Mouse (Mus musculus) kidney, postnatal 14 days (tissue): ENCODE measurements around the gene Atp10b.
"Not testable (repeated sequence)": the region's sequence is repeated elsewhere in the genome, so short reads cannot be mapped to it uniquely, and the experiment has no call there.

Experiments used
- DNase-seq: peaks from one replicate; pipeline ENCODE4 v3.0.0; 2022; ENCODE audit warnings: mixed read lengths

Atp10b gene

DNA sequence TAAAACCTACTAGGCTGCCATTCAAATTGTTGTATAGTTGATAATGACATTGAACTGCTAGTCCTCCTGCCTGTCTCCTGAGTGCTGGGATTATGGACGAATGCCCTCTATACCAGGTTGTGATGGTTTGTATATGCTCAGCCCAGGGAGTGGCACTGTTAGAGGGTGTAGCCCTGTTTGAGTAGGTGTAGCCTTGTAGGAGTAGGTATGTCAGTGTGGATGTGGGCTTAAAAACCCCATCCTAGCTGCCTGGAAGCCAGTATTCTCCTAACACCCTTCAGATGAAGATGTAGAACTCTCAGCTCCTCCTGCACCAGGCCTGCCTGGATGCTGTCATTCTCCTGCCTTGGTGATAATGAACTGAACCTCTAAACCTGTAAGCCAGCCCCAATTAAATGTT is at the start of gene Atp10b:
TSS of gene Atp10b (plus strand) at position 301 of the 400 bp plus-strand sequence.
- no peak for DNase-seq

DNA sequence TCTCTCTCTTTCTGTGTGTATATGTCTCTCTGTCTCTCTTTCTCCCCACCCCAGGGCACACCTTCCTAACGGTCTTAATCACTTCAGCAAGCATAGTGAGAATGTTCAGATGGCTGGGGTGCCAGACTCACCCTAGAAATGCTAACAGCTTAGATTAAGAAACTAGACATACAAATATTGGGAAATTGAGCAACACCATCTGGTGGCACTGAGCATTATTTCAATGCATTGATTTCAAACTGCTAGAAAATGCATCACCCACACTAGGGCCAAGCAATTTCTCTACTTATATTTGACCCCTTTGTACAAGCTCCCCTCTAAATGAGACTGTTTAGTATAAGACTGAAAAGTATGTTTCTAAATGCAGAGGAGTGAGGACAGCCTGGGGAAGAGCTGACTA is 48.3 kb upstream of the Atp10b start:
- no peak for DNase-seq

DNA sequence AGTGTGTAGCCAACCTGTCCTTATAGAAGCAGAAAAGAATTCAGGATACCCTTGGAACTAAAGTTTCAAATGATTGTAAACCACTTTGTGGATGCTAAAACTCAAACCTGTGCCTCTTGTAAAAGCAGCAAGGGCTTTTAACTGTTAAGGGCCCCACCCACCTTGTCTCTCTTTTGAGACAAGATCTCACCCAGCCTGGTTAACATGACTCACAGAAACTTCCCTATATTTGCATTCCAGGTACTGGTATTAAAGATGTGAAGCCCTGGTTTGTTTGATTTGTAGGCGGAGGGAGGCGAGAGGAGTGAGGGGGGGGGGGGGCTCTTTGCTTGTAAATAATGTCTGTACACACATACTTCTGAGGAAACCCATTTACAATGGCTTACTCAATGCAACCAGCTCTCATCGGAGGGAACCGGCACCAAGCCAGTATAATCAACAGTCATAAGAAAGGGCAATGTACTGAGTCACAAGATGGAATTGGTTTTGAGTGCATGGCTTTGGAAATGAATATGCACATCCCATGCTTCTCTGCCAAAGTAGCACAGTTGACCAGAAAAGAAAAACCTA is 23.7 kb upstream of the Atp10b start:
- DNase-seq, result no peak

DNA sequence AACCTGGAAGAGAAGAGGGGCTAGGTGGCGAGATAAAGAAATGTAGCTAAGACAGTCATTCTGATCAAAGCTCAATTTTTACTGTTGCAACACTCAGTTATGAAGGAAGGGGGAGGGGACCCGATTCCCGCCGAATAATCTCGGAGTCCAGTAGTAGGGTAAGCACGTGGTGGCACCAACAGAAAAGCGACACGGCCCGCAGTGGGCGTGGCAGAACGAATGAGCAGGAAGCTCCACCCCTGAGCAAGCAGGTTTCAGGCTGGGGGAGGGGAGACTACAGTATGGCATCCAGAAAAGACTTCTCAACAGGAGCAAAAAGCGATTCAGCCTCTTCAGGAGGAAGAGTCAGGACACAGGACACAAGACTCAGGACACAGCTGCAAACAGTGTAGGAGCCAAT is 23.1 kb upstream of the Atp10b start:
- DNase-seq, result not testable (repeated sequence)

DNA sequence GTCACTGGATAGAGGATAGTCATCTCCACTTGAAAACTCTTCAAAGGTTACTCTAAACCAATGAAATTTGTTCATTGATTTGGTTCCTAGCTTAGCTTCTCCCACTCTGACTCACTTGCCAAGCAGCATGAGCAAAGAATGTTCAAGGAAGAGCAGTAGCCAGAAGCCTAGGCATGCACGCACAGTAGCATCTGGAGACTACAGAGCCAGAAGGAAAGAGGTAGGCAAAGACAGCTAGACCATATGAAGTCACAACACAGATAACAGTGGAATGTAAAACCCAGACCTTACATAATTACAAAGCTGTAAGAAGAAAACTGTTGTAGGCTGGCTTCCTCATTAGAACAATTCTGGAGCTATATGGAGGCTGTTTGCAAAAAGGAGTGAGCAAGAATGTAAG is 8.4 kb upstream of the Atp10b start:
- DNase-seq, result no peak

DNA sequence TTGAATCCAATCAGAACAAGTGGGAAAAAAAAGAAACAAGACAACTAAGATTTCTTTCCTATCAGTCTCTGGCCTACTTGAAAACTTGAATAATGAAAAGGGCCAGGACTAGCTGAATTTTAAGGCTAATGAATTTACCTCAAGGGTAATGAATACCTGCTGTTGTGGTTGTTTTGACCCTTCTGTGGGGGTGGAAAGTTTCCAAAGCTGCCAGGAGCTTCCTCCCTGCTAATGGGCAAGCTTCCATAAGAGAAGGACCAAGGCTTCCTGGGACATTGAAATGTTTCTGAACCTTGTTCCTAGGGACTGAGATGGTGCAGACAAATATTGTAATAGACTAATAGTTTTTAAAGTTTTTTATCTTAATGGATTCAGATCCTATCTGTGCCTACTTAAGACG is 6.9 kb upstream of the Atp10b start:
- DNase-seq, result no peak

DNA sequence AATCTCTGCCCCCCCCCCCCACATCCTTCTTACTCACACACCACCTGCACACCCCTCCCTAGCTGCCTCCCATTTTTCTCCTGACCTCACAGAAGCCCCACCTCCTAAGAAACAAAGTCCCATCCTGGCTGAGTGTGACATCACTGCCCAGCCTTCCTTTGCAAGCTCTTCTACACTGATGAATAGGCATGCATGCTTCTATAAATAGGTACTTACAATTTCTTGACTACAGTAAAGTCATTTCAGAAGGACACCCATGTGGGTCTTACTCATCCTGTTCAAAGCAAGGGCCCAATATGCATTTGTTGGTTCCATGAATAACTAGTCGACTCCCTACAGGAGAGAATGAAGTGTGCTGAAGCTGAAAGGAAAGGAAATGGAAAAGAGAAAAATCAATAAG is 5.5 kb upstream of the Atp10b start:
- no peak for DNase-seq

DNA sequence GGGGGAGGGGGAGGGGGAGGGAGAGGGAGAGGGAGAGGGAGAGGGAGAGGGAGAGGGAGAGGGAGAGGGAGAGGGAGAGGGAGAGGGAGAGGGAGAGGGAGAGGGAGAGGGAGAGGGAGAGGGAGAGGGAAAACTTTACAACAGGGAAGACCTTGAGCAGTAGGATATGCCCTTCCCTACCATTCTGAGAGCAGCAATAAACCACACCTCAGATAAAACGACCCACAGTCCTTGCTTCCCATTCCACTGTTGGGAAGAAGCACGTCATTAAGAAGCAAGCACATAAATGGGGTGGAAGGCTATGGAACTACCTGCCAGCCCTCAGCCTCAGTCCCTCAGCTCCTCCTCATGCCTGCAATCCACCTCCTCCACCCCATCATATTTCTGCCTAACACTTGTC is 4.8 kb upstream of the Atp10b start:
- not testable (repeated sequence) for DNase-seq

DNA sequence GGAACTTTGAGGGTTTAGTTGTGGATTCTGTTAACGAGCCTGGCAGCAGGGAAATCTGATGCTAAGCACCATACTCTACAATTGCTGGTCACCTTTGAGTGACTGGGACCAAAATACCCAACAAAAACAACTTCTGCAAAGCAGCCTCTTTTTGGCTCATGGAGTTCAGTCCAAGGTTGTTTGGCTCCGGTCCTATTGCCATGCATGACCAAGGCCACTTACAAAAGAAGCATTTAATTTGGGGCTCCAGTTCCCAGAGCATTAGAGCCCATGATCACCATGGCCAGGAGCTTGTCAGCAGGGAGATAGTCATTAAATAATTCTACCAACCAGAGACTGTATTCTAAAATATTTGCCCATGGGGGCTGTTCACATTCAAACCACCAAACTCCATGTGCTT is 2.3 kb upstream of the Atp10b start:
- DNase-seq, result peak; percentile 38

DNA sequence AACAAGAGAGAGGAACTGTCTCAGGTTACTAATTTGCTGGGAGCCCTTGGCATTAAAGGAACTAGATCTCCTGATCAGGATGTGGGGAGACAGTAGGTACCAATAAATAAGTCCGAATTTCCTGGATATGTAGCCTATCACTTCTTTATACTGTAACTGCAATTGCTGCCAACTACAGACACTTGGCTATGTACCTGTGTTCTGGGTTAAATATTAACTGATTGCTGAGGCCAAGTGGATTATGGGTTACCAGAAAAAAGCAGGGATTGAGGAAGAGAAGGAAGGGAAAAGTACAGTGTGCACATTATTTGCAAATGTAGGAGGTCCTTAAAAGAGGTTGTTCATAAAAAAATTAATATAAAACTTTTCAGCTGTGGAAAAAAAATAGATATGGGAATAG is 1.3 kb upstream of the Atp10b start:
- peak; percentile 30 for DNase-seq

DNA sequence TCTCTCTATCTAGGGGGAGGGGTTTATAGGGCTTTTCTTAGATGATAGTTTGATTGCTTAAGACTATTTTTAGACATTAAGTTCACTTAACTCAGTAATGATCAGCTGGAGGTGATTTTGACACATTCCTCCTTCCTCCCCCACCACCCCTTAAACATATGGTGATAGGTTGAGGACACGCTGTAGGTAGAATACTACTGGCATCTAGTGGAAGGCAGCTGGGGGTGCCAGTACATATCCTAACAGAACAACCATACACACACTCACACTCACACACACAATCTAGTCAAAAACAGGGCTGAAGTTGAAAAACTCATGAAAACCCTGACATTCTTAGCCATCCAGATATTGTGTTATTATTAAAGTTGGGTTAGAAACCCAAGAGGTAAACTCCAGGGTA is 5.3 kb downstream of the Atp10b start:
- DNase-seq, result no peak

DNA sequence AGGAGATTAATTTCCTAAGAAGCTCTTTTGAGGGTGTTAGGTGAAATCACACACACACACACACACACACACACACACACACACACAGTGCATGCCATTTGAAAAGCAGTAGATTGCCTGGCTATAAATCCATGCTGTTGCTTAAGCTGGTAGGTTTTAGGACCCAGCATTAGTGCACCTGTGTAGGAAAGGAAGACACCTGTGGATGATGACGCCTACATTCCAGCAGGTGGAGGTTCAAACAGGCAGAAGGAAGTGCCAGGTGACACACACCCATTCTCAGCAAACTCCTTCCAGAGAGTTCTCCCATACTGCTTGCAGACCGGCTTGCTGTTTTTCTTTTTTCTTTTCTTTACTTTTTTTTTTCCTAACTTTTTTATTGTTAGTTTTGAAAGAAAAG is 5.7 kb downstream of the Atp10b start:
- no peak for DNase-seq

DNA sequence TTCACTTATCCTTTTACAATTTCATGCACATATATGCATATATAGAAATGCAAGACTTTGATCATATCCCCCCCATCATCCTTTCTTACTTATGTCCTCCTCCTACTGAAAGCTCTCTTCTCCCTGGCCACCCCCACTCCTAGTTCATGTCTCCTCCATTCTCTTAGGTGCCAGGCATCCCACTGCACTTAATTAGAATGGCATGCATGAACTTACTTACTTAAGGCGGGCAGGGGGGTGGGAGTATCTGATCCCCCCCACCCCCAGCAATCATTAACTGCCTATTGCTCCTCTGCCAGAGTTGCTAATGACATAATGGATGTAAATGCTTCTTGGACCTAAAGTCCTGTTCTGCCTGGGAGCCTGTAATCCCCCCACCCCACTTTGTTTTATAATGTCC is 9.1 kb downstream of the Atp10b start:
- DNase-seq, result no peak

DNA sequence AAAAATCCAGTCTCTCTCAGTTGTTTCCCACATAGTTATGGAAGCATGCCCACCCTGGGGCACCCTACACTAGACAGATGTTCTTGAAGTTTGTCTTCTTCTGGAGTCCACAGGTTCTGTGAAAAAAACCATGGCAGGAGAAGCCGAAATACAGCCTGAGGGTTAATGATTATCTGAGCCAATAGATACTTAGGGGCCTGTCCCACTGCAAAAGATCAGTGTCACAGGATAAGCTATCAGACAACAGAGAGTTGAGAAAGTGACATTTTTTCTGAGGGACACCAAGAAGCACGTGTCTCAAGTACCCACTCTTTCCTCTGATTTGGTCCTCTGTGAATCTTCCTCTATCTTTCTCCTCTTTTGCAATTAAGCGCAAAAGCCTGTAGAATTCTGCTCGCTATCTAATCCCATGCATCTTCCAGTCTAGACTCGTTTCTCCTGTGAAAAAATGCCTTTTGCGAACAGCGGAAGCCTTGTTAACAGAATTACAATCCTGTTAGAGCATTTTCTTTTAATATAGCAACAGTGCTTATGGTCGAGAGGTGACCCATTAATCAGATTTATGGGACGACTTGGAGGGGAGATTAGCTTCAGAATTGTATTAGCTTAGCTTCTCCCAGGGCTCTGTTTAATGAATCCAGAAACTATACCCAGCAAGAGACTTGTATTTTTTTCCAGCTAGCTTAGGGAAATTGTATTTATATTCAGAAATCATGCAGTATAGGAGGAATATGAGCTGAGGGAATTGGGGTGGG is 10.7 kb downstream of the Atp10b start:
- no peak for DNase-seq

DNA sequence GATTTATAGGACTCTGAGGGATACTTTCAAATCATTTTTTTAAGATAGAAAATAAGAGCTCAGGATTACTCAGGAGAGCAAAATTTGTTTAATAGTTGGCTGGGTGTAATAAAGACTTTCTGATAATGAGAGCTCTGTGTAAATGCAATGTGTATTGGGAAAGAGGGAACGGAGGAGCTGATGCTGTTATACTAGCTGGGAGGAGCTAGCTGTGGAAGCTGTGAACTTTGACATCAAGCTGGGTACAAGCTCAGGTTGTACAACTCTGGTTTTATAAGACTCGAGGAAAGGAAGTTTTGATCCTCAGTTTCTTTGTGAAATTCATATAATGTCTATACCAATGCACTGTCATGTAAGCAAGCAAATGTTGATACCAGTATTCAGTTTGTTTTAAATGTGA is 20.9 kb downstream of the Atp10b start:
- no peak for DNase-seq

DNA sequence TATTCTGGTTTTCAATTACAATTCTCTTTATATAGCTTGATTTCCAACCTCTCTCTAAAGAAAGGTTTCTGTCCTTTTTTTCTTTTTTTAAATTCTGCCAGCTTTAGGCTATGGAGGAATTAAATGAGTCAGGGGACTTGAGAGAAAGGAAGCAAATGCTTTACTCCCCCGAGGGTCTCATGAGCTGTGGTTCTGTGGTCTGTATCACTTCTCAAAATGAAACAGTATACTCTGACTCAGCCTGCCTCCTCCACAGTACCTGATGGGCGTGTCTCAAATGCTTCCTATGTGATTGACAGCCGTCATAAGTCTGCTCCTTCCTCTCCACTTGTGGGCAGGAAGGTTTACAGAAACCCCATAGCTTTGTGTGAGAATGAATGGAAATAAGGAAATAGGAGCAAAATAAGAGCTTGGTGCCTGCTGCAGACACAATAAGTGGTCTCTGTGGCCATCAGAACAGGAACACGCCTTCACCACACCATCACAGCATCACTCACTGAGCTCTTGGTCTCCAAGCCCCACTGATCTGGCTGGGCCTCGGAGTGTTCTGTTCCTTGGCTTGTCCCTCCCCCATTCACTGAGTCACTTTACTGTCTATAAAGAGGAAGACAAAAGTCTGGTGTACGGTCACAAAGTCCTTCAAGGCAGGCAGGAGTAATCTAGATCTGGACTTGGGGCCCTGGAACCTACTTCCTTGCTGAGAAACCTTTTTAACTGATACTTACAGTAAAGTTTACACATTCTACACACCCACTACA is 24.9 kb downstream of the Atp10b start:
- no peak for DNase-seq

DNA sequence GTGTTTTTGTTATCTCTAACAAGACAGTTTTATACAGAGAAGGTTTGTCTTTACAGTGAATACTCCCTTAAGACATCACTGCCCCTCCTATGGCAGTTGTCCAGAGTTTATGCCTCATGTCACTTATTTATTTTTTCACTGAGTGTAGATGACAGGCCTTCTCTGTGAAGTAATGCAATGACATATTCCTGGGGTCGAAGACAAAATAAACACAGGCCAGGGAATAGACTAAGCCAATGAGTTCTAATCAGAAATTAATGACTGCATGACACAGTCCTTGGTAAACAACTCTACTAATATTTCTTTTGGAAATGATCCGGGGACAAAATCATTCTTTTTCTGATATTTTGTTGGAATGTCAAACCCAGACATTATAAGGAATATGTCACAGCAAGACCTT is 32.7 kb downstream of the Atp10b start:
- DNase-seq, result peak; percentile 28

DNA sequence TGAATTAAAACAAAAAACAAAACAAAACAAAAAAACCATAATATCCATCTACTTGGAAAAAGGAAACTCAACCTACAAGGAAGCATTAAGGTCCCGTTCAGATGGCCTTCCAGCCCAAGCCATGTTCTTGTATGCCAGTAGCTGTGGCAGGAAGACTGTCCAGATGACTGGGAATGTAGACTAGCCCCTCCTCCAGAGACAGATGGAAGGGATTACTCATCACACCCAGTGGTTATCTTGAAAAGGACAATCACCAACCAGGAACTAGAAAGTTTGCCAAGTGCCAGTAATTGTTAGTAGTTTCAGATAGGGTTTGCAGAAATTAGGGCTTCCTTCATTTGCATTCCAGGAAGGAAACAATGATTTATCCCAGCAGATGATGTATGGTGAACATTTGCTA is 33.1 kb downstream of the Atp10b start:
- peak; percentile 21 for DNase-seq

DNA sequence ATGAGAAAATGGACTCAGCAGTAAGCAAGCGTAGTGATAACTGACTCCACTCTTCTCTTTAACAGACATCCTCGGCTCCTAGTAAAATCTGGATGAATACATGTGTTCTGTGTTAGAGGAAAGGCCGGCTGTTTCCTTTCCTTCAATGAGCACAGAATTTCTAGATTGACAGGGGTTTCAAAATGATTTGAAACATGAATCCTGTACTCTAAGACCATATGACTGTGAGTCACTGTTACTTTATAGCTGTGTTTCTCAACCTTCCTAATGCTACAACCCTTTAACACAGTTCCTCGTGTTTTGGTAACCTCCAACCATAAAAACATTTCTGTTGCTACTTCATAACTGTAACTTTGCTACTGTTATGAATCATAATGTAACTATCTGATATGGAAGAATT is 33.8 kb downstream of the Atp10b start:
- no peak for DNase-seq

DNA sequence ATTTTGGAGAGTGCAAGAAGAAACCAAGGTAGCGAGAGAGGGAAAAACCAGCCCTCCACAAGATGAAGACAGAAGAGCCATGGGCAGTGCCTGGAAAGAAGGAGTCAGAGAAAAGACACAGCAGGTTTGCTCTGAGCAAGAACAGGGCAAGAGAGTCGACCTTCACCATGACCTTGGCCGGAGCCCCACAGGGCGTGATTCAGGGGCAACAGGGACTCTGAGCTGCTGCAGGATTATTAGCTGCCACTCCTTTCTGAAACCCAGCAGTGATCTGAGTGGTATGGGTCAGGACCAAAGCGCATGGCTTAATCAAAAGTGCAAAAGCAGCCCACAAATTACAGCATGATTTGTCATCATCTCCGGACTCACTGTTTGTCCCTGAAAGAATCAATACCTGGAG is 36.6 kb downstream of the Atp10b start:
- DNase-seq, result no peak

DNA sequence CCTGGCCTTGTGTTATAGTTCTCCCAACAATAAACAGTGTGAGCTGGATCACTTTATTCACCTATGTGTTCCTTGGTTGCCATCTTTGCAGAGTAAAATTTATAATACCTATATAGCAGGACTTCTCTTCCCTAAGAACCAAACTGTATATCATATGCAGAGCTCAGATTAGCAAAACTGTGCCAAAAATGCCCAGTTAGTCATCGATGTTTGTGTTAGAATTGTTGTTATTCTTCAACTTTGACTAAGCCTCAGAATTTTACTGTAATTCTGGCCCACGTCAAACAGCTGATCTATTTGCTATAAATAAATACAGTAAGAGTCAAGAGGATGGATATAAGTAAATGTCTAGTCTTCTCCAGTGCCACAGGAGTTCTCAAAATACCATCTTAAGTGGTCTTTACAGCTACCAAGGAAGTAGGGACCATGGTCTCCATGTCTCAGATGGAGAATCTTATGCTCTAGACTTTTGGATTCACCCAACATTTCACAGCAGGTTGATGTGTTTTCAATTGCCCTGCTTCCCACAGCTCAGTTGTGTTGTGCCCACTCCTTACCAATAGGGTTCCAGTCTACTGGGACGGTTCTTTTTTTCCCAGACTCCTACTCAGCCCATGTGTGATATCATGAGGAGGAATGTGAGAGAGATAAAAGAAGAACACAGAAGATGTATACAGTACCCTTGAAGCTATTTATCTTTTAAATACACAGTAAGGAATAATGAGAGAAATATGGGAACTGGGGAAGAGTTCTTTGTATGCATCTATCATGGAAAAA is 40.3 kb downstream of the Atp10b start:
- DNase-seq, result no peak

DNA sequence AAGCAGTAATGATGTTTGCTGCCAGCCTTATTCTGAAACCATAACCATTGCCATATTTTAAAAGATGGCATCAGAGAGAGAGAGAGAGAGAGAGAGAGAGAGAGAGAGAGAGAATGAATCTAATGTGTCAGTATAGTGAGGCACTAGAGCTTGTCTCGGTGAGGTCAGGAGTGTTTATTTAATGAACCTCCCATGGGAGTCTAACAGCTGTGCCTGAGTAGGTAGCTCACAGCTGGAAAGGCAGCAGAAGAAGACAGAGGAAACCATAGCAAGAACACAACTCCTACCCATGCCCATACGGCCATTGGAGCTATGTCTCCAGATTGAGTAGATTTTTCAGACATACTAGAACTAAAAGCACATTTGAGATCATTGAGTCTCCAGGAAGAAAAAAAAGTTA is 49.1 kb downstream of the Atp10b start:
- no peak for DNase-seq

DNA sequence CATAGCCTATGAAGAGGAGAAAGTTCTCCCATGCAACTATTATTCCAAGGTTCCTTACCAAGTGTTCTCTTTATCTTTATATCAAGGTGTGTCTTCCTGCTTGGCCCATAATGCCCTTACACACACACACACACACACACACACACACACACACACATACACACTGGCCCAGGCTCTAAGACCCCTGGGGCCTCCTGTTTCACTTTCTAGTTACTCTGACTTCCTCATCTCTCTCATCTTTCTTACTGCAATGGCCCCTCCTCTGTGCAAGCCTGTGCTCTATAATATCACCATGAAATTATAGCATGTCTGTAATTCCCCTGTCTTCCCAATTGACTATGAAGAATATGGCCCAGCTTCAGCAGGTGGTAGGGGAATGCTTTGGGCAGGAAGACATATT is 49.7 kb downstream of the Atp10b start:
- no peak for DNase-seq

DNA sequence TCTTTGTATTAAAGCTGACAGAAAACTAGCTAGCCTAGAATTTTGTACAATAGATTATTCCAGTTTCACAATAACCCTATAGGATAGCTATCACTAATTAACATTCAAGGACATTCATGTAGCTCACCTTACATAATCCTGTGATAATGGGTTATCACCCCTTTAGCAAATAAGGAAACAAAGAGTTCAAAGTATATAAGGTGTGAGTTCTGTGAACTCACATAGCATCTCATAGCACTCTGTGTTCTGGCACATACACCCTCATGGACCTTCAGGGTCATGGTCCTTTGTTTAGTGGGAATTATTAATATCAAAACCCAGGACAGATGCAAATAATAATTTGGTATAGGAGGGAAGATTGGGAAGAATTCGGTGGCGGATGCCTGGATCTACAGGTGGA is 50.4 kb downstream of the Atp10b start:
- no peak for DNase-seq
